Mouse (Mus musculus) limb, embryonic 15.5 days (tissue): ENCODE results near the gene Meiob. TPM values are rescaled to one million over a fixed set of nuclear protein-coding genes. Genes with fewer than 3 reads are reported as not detected.

ENCODE experiments used
- ATAC-seq: fragments of 200-750 bp; cut with Nextera tagmentation; 2 replicates; pipeline ENCODE4 v1.8.0; 2017; ENCODE audit warnings: low read depth, moderate TSS enrichment; ENCODE audit not compliant: insufficient number of reproducible peaks, low FRiP score, low TSS enrichment
- H3K27ac ChIP-seq: fragments of 300-500 bp; sonication (generic); 2 replicates; pipeline ENCODE4 v1.5.1; 2015; ENCODE audit warnings: moderate library complexity, mild to moderate bottlenecking, inconsistent platforms
- H3K27me3 ChIP-seq: fragments of 300-500 bp; sonication (generic); 2 replicates; pipeline ENCODE4 v1.6.1; 2015; ENCODE audit warnings: inconsistent platforms
- H3K36me3 ChIP-seq: fragments of 300-500 bp; sonication (generic); 2 replicates; pipeline ENCODE4 v1.6.1; 2015; ENCODE audit warnings: inconsistent platforms
- H3K4me1 ChIP-seq: fragments of 300-500 bp; sonication (generic); 2 replicates; pipeline ENCODE4 v1.6.1; 2015; ENCODE audit warnings: inconsistent platforms
- H3K4me2 ChIP-seq: fragments of 300-500 bp; sonication (generic); 2 replicates; pipeline ENCODE4 v1.6.1; 2015; ENCODE audit warnings: mild to moderate bottlenecking, inconsistent platforms
- H3K4me3 ChIP-seq: fragments of 300-500 bp; sonication (generic); 2 replicates; pipeline ENCODE4 v1.5.1; 2015; ENCODE audit warnings: mild to moderate bottlenecking, inconsistent platforms
- H3K9ac ChIP-seq: fragments of 300-500 bp; sonication (generic); 2 replicates; pipeline ENCODE4 v1.6.1; 2015; ENCODE audit warnings: inconsistent platforms
- H3K9me3 ChIP-seq: fragments of 300-500 bp; sonication (generic); 2 replicates; pipeline ENCODE4 v1.6.1; 2016; ENCODE audit warnings: inconsistent platforms
- WGBS: fragments of 180-500 bp; shearing (Covaris S2); methylation state at CpG from one replicate; pipeline ENCODE4 v1.1.7; 2015; 5-methylcytosine and 5-hydroxymethylcytosine counted together
- polyA plus RNA-seq: library from polyadenylated mRNA; unstranded; fragments of >200 nt; fragmentation: Nextera tagmentation; extraction: Ambion mirVana; gene quantifications from 2 replicates; pipeline ENCODE4 v1.2.1, GENCODE M21; 2015

The Meiob gene
- polyA plus RNA-seq, 1 experiment from 2014 or later: not detected

GRCm38 (mm10) chr17:24856589-24856988 is 52.5 kb downstream of the Meiob start:
- peaks cover 2% of the 10 kb centered on the region for H3K27me3 ChIP-seq
- H3K4me2 ChIP-seq: no peak overlapping the region
- no peak overlapping the region for H3K4me3 ChIP-seq
- no peak overlapping the region for H3K27ac ChIP-seq
- no peak for ATAC-seq
- no peaks in the 10 kb centered on the region for H3K9me3 ChIP-seq
- WGBS: 87% methylated on average over 13 of the region's 13 CpGs
- H3K36me3 ChIP-seq: peaks cover 51% of the 10 kb centered on the region
- no peak overlapping the region for H3K9ac ChIP-seq
- no peaks in the 10 kb centered on the region for H3K4me1 ChIP-seq

GRCm38 (mm10) chr17:24857831-24858470 is 53.9 kb downstream of the Meiob start:
- Histone ChIP-seq H3K4me3 (no peak overlapping the region), H3K9ac (no peak overlapping the region), H3K27ac (no peak overlapping the region), H3K4me2 (no peak overlapping the region), H3K9me3 (no peaks in the 10 kb centered on the region), H3K4me1 (no peaks in the 10 kb centered on the region), H3K36me3 (peaks cover 58% of the 10 kb centered on the region), H3K27me3 (no peaks in the 10 kb centered on the region)
- WGBS: 79% methylated on average over 8 of the region's 8 CpGs
- no peak for ATAC-seq

- Histone ChIP-seq H3K9ac (no peak overlapping the region), H3K9me3 (no peaks in the 10 kb centered on the region), H3K27ac (no peak overlapping the region), H3K4me3 (no peak overlapping the region), H3K4me1 (no peaks in the 10 kb centered on the region), H3K27me3 (no peaks in the 10 kb centered on the region), H3K4me2 (no peak overlapping the region), H3K36me3 (peaks cover 56% of the 10 kb centered on the region)
- 91% methylated on average over 6 of the region's 6 CpGs for WGBS
- no peak for ATAC-seq
Measured at GRCm38 (mm10) chr17:24858967-24859366, 54.9 kb downstream of the Meiob start.

GRCm38 (mm10) chr17:24860076-24860475 is 56.0 kb downstream of the Meiob start:
- Histone ChIP-seq H3K4me1 (no peaks in the 10 kb centered on the region), H3K9ac (no peak overlapping the region), H3K27ac (no peak overlapping the region), H3K36me3 (peaks cover 55% of the 10 kb centered on the region), H3K4me3 (no peak overlapping the region), H3K4me2 (no peak overlapping the region), H3K27me3 (no peaks in the 10 kb centered on the region), H3K9me3 (no peaks in the 10 kb centered on the region)
- no peak for ATAC-seq
- 91% methylated on average over 8 of the region's 8 CpGs for WGBS

GRCm38 (mm10) chr17:24861785-24862184 is 57.7 kb downstream of the Meiob start:
- H3K4me3 ChIP-seq: no peak overlapping the region
- no peaks in the 10 kb centered on the region for H3K27me3 ChIP-seq

DNA sequence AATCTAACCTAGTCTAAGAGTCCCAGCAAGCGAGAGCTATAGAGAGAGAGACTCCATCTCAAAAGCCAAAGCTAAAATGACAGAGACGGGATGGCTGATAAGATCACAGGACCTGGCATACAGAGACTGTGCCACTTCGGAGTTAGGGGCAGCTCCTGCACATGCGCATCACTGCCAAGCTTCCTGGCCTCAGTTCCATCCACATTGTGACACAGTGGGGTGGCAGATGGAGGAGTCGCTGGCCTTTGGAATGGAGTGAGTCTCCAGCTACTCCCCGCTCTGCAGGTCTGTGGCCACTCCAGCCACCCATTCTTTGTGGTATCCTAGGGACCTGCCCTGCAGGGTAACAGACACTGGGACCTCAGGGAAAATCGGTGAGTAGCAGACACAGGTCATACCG is 61.7 kb downstream of the Meiob start, which contains the start of gene Igfals:
Gene Igfals (plus strand): TSS at position 222 of the 400 bp plus-strand sequence.
- Histone ChIP-seq H3K27me3 (no peaks in the 10 kb centered on the region), H3K27ac (no peak within 1 kb of the TSS), H3K9me3 (no peaks in the 10 kb centered on the region), H3K4me2 (no peak within 1 kb of the TSS), H3K4me3 (no peak within 1 kb of the TSS), H3K4me1 (no peaks in the 10 kb centered on the region), H3K9ac (no peak within 1 kb of the TSS), H3K36me3 (peaks cover 45% of the 10 kb centered on the region)
- no peak for ATAC-seq
- 88% methylated on average over 8 of the region's 8 CpGs for WGBS

More at GRCm38 (mm10) chr17:24861785-24862184, 57.7 kb downstream of the Meiob start:
- Histone ChIP-seq H3K4me1 (no peaks in the 10 kb centered on the region), H3K36me3 (peaks cover 63% of the 10 kb centered on the region), H3K4me2 (no peak overlapping the region), H3K27ac (no peak overlapping the region), H3K9ac (no peak overlapping the region), H3K9me3 (no peaks in the 10 kb centered on the region)
- WGBS: 91% methylated on average over 3 of the region's 3 CpGs
- no peak for ATAC-seq

DNA sequence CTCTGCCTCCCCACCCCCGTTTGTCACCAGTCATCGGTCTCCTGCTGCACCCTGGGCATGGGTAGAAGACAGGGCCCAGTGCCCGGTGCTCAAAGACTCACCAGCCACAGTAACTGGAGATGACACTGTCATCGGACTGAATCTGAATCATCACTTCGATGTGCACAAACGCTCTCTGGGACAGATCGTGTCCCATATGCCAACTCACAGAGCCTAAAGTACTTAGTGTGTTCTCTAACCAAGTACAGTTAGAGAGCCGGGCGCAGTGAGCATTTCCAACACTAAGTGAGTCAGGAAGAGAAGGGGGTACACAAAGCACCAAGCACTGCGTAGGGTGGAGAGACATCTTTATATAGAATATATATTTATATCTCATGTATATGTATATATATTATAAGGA is 63.8 kb downstream of the Meiob start:
- WGBS: 89% methylated on average over 10 of the region's 10 CpGs
- Histone ChIP-seq H3K27ac (no peak overlapping the region), H3K9me3 (no peaks in the 10 kb centered on the region), H3K4me1 (no peaks in the 10 kb centered on the region), H3K9ac (no peak overlapping the region), H3K4me3 (no peak overlapping the region), H3K36me3 (peaks cover 25% of the 10 kb centered on the region), H3K4me2 (no peak overlapping the region), H3K27me3 (no peaks in the 10 kb centered on the region)
- ATAC-seq: no peak

GRCm38 (mm10) chr17:24873695-24874404 is 69.8 kb downstream of the Meiob start:
- WGBS: 52% methylated on average over 4 of the region's 4 CpGs
- ATAC-seq: no peak
- Histone ChIP-seq H3K4me1 (peaks cover 9% of the 10 kb centered on the region; the same call in 1 of the 2 replicates), H3K27ac (no peak overlapping the region), H3K9ac (no peak overlapping the region), H3K4me3 (no peak overlapping the region), H3K36me3 (no peaks in the 10 kb centered on the region), H3K27me3 (no peaks in the 10 kb centered on the region), H3K9me3 (no peaks in the 10 kb centered on the region), H3K4me2 (no peak overlapping the region)

DNA sequence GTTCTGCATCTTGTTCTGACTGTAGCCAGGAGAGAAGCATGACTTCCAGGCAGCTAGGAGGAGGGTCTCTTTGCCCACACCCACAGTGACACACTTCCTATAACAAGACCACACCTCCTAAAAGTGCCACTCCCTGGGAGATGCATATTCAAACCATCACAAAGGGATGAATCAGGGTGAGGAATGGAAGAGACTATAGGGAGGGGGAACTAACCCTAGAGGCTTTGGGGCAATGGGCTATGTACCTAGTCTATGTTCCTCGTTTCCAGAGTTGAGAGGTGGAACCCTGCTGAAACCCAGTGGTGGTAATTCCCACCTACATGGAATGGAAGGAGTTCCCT is 70.3 kb downstream of the Meiob start:
- no peaks in the 10 kb centered on the region for H3K36me3 ChIP-seq
- H3K27me3 ChIP-seq: no peaks in the 10 kb centered on the region
- no peak for ATAC-seq
- peaks cover 9% of the 10 kb centered on the region; the same call in 1 of the 2 replicates for H3K4me1 ChIP-seq
- no peak overlapping the region for H3K9ac ChIP-seq
- no peak overlapping the region for H3K4me2 ChIP-seq
- H3K27ac ChIP-seq: no peak overlapping the region
- WGBS: 67% methylated on average over 1 of the region's 1 CpGs
- H3K4me3 ChIP-seq: no peak overlapping the region
- H3K9me3 ChIP-seq: no peaks in the 10 kb centered on the region

DNA sequence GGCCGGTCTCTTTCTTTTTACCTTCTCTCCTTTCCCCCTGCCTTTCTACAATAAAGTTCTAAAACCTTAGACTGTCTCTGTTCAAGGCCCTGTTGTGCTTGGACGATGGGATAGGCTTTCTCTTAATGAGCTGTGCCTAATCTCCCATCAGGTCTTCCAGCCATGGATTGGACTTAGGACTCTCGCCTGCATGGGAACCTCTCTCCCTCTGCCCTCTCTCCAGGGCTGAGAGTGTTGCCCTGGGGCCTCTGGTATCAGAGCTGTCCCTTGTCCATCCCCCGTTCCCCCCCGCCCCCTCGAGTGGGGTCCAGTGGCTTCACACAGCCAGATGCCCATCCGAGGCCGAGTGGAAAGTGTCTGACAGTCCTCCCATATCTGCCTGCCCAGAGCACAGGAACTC is 70.9 kb downstream of the Meiob start:
- no peak for ATAC-seq
- Histone ChIP-seq H3K9ac (no peak overlapping the region), H3K9me3 (no peaks in the 10 kb centered on the region), H3K4me1 (peaks cover 9% of the 10 kb centered on the region; the same call in 1 of the 2 replicates), H3K27ac (no peak overlapping the region), H3K4me3 (no peak overlapping the region), H3K36me3 (no peaks in the 10 kb centered on the region), H3K4me2 (no peak overlapping the region), H3K27me3 (no peaks in the 10 kb centered on the region)
- WGBS: 78% methylated on average over 8 of the region's 8 CpGs

GRCm38 (mm10) chr17:24877336-24878116 is 73.4 kb downstream of the Meiob start:
- Histone ChIP-seq H3K4me3 (no peak overlapping the region), H3K4me2 (no peak overlapping the region), H3K27me3 (no peaks in the 10 kb centered on the region), H3K9me3 (no peaks in the 10 kb centered on the region), H3K4me1 (peaks cover 9% of the 10 kb centered on the region; the same call in 1 of the 2 replicates), H3K27ac (no peak overlapping the region), H3K9ac (no peak overlapping the region), H3K36me3 (peaks cover 5% of the 10 kb centered on the region)
- ATAC-seq: peak; percentile 44; the same call in 1 of the 2 replicates
- 51% methylated on average over 10 of the region's 10 CpGs for WGBS

- no peak overlapping the region for H3K9ac ChIP-seq
- H3K27me3 ChIP-seq: no peaks in the 10 kb centered on the region
- peaks cover 9% of the 10 kb centered on the region; the same call in 1 of the 2 replicates for H3K4me1 ChIP-seq
- no peak overlapping the region for H3K4me3 ChIP-seq
- WGBS: 26% methylated on average over 5 of the region's 5 CpGs
- no peaks in the 10 kb centered on the region for H3K9me3 ChIP-seq
- H3K27ac ChIP-seq: no peak overlapping the region
- ATAC-seq: peak; percentile 4; the same call in 1 of the 2 replicates
- H3K4me2 ChIP-seq: no peak overlapping the region
- peaks cover 11% of the 10 kb centered on the region for H3K36me3 ChIP-seq
Measured at GRCm38 (mm10) chr17:24878117-24878397, 74.0 kb downstream of the Meiob start.
